Mouse (Mus musculus) frontal cortex, adult 2 months (tissue): ENCODE results near the gene Ptgr2. TPM values are rescaled to one million over a fixed set of nuclear protein-coding genes. Genes with fewer than 3 reads are reported as not detected.
A peak's percentile ranks its signal among the peaks of the same experiment; 100 is the strongest.
"Not testable (repeated sequence)": the region's sequence is repeated elsewhere in the genome, so short reads cannot be mapped to it uniquely, and the experiment has no call there.

ENCODE experiments used
- DNase-seq, 2 experiments: peaks; one replicate each; pipeline ENCODE4 v3.0.0; 2022; ENCODE audit warnings: low spot score in 1 of 2; ENCODE audit errors: extremely low spot score in 1 of 2
- polyA plus RNA-seq: library from polyadenylated mRNA; depleted of rRNA; stranded (reverse); fragments of >200 nt; gene quantifications from 2 replicates; pipeline ENCODE4 v1.2.3, GENCODE M21; 2012; rRNA removed

Gene Ptgr2
- 34.4 and 39.4 TPM in 2 replicates for polyA plus RNA-seq

- DNase-seq, result peak; percentile 87 to 91
Measured at GRCm38 (mm10) chr12:84284885-84285592, at the start of gene Ptgr2. TSS of gene Ptgr2 (plus strand) at chr12:84285232.

DNA sequence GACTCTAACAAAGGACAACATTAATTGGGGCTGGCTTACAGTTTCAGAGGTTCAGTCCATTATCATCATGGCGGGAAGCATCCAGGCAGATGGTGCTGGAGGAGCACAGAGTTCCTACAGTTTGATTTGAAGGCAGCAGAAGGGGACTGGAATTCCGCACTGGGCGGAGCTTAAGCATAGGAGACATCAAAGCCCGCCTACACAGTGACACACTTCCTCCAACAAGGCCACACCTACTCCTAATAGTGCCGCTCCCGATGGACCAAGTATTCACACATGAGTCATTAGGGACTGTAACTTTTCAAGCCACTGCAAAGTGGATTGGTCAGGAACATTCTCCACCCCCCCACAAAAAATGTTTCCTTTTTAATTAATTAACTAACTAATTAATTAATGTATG lies 49.5 kb upstream of the Ptgr2 start:
- no peak for DNase-seq

GRCm38 (mm10) chr12:84235981-84236752 lies 48.9 kb upstream of the Ptgr2 start:
- no peak for DNase-seq

GRCm38 (mm10) chr12:84237036-84237435 lies 48.0 kb upstream of the Ptgr2 start:
- DNase-seq, result not testable (repeated sequence)

- DNase-seq, result no peak
Measured at GRCm38 (mm10) chr12:84243076-84243770, 41.8 kb upstream of the Ptgr2 start.

DNA sequence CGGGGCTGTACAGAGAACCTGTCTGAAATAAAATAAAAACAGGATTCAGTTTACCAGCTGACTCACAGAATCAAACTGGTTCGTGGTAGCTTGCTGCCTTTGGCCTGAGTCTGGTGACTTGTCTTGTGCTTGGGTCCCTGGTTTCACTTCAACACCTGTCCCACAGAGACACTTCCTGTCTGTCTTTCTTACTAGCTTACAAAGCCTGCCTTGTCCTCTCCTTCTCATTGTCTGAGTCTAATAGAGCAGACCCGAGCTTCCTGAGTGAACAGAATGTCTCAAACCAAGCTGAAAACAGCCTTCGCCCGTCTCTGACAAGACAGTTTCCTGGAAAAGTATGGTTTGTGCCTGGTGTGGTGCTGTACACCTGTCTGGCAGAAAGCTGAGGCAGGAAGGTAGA lies 39.3 kb upstream of the Ptgr2 start:
- DNase-seq, result no peak

GRCm38 (mm10) chr12:84249217-84249616 lies 35.8 kb upstream of the Ptgr2 start:
- DNase-seq, result peak in 1 of 2 experiments; percentile 60

- DNase-seq, result no peak
Measured at GRCm38 (mm10) chr12:84252811-84253210, 32.2 kb upstream of the Ptgr2 start.

DNA sequence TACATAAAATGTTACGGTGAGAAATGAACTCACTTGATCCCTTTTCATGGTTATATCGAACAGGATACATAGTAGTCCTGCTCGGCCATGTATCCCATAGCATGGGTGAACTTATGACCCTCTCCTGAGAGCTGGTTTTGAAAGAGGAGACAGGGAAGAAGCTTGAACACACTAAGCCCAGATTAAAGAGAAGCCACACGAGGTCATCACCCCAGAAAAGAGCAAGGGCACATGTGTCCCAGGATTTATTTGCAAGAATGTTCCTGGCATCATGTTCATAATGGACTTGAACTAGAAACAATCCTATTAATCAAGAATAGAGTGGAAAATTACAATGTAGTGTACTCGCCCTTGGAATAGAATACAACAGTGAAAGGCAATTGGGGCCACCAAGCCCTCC lies 30.1 kb upstream of the Ptgr2 start:
- DNase-seq, result no peak

DNA sequence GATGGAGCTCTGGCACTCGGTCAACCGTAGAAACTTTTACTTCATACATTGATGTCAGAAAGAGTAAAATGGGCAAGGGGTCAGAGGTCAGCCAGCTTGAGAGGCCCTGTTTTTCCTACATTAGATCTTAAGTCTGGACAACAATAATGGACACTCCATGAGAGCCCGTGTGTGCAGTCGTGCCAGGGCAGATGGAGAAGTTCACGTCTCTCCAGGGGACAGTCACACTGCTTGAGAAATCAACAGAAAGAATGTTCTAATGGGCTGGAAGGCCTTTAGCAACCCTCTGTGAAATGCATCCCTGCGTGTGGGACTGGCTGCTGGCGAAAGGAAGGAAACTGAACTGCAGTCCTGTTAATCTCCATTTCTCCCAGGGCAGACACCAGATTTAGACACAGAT lies 24.7 kb upstream of the Ptgr2 start:
- no peak for DNase-seq

DNA sequence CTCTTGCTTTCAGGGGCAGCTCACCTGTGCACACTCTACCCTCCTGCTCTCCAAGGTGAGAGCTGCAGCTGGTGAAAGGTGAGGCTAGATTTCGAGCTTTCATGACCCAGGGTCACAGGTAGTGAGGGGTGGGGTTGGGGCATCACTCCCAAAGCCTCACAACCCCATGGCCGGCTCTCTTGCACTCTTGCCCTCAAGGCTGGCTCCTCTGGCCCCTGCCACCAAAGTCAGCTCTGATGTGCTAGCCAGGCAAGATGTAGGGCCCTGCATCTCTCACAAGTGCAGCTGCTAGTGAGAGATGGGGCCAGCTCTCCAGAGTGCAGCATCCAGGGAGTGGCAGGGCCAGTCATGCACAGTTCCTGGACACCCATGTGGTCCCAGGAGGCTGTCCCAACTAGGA lies 17.8 kb upstream of the Ptgr2 start:
- DNase-seq, result no peak

GRCm38 (mm10) chr12:84273366-84273765 lies 11.7 kb upstream of the Ptgr2 start:
- DNase-seq, result no peak

GRCm38 (mm10) chr12:84275288-84275687 lies 9.7 kb upstream of the Ptgr2 start:
- no peak for DNase-seq

GRCm38 (mm10) chr12:84276288-84276687 lies 8.7 kb upstream of the Ptgr2 start:
- no peak for DNase-seq

DNA sequence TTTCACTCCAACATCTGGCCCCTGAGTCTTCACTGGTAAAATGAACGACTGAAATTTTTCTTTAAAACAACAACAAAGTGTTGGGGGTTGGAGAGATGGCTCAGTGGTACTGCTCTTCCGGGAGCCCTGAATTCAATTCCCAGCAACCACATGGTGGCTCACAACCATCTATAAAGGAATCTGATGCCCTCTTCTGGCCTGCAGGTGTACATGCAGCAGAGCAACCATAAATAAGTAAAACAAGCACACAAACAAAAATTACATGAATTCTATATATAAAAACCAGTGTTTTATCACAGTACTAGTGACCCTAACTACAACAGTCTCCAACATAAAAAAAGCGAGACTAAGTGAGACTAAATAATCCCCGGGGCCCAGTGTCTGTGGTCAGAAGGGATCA lies 8.2 kb upstream of the Ptgr2 start:
- DNase-seq, result no peak

DNA sequence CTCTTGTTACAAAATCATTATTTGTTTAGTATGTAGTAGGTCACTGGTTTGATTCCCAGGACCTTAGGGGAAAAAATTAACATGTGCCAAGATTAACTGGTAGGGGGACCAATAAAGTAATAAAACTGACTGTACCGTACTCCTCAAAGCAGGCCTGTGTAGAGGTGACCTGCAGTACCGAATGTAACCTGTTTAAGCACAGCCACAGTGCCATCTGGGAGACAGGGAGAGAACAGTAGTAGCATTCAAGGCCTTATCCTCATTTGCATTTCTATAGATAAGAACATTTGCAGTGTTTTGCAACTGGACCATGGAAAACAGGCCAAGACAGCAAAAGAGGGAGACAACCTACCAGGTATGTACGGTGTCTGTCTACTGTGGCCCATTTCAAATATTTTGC lies 7.2 kb upstream of the Ptgr2 start:
- DNase-seq, result no peak

DNA sequence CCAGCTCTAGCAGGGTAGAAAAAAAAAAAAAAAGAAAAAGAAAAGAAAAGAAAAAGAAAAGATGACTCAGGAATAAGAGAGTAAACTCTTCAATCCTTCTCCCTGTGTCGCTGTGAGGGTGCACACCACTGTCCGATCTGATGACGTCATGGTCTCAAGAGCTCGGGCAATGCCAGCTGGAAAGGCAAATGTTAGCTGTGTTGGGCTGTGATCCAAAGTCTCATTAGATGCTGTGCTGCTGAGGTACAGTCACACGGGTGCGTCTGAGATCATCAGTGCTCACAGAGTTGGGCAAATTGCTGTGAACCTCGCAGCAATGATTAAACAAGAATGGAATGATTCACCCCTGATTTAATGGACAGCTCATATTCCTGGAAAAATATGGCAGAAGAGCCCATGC lies 6.1 kb upstream of the Ptgr2 start:
- DNase-seq, result peak in 1 of 2 experiments; percentile 33

GRCm38 (mm10) chr12:84284391-84284790 lies 641 bp upstream of the Ptgr2 start:
- DNase-seq, result no peak

GRCm38 (mm10) chr12:84285593-84285968 lies 549 bp downstream of the Ptgr2 start:
- DNase-seq, result no peak

- DNase-seq, result no peak
Measured at GRCm38 (mm10) chr12:84288461-84288860, 3.4 kb downstream of the Ptgr2 start.

GRCm38 (mm10) chr12:84297851-84298250 lies 12.8 kb downstream of the Ptgr2 start:
- no peak for DNase-seq
